Mouse (Mus musculus) liver, embryonic 14.5 days (tissue): ENCODE measurements at regions not wholly inside any gene's neighbourhood (a gene's known extent, or its start where the extent isn't known, plus 50 kb on each side); places are given as distances from the start of the nearest gene placed in this dataset.

ENCODE experiments used
- CTCF ChIP-seq: IDR thresholded peaks from 2 replicates; pipeline ENCODE4 v1.5.1; 2016; ENCODE audit warnings: antibody characterized with exemption, low read depth, control low read depth
- EP300 ChIP-seq: IDR thresholded peaks from 2 replicates; pipeline ENCODE4 v1.6.1; 2016; ENCODE audit warnings: antibody characterized with exemption, low read depth

GRCm38 (mm10) chr3:97507209-97507608 is 85.4 kb upstream of the Olfr1402 start:
- TF ChIP-seq CTCF (no peak), EP300 (no peak)
